Mouse (Mus musculus): ENCODE measurements around the gene Vcl. TPM values are rescaled to one million over a fixed set of nuclear protein-coding genes. Genes with fewer than 3 reads are reported as not detected.

The Vcl gene
- 18.1 TPM for polyA plus RNA-seq (2014; fragmentation: Illumina TruSeq; extraction: RNeasy Lipid Tissue Mini Kit (QIAGEN cat#74804); ENCODE audit: low read depth, low replicate concordance)

GRCm38 (mm10) chr14:20928848-20929745 lies at the start of gene Vcl:
TSS of gene Vcl (plus strand) at chr14:20929398.

GRCm38 (mm10) chr14:21052112-21052780 lies 123.0 kb downstream of the Vcl start, which contains the start of the genes Ap3m1 and Adk:
TSS of gene Ap3m1 (minus strand) at chr14:21052508.
TSS of gene Adk (plus strand) at chr14:21052574.

Other genes starting within 250 kb of the Vcl start
- 5.9 TPM for gene Fut11, start 234.4 kb upstream of the Vcl start, polyA plus RNA-seq (2014; fragmentation: Illumina TruSeq; extraction: RNeasy Lipid Tissue Mini Kit (QIAGEN cat#74804); ENCODE audit: low read depth, low replicate concordance)
- 86.8 TPM for gene Chchd1, start 226.4 kb upstream of the Vcl start, polyA plus RNA-seq (2014; fragmentation: Illumina TruSeq; extraction: RNeasy Lipid Tissue Mini Kit (QIAGEN cat#74804); ENCODE audit: low read depth, low replicate concordance)
- 3.9 TPM for gene Zswim8, start 221.8 kb upstream of the Vcl start, polyA plus RNA-seq (2014; fragmentation: Illumina TruSeq; extraction: RNeasy Lipid Tissue Mini Kit (QIAGEN cat#74804); ENCODE audit: low read depth, low replicate concordance)
- 3.9 TPM for gene Ndst2, start 194.8 kb upstream of the Vcl start, polyA plus RNA-seq (2014; fragmentation: Illumina TruSeq; extraction: RNeasy Lipid Tissue Mini Kit (QIAGEN cat#74804); ENCODE audit: low read depth, low replicate concordance)
- gene Camk2g, start 135.3 kb upstream of the Vcl start, polyA plus RNA-seq (2014; fragmentation: Illumina TruSeq; extraction: RNeasy Lipid Tissue Mini Kit (QIAGEN cat#74804); ENCODE audit: low read depth, low replicate concordance) = 7.2 TPM
- 0.69 TPM for gene Plau, start 92.7 kb upstream of the Vcl start, polyA plus RNA-seq (2014; fragmentation: Illumina TruSeq; extraction: RNeasy Lipid Tissue Mini Kit (QIAGEN cat#74804); ENCODE audit: low read depth, low replicate concordance)
- gene Ap3m1, start 123.1 kb downstream of the Vcl start, polyA plus RNA-seq (2014; fragmentation: Illumina TruSeq; extraction: RNeasy Lipid Tissue Mini Kit (QIAGEN cat#74804); ENCODE audit: low read depth, low replicate concordance) = 211 TPM
- gene Adk, start 123.2 kb downstream of the Vcl start, polyA plus RNA-seq (2014; fragmentation: Illumina TruSeq; extraction: RNeasy Lipid Tissue Mini Kit (QIAGEN cat#74804); ENCODE audit: low read depth, low replicate concordance) = 1,592 TPM